Mouse (Mus musculus) embryonic fibroblast, embryonic 13.5 days (primary cell): ENCODE results near the gene Alpk3.

Source experiments
- CTCF ChIP-seq: IDR thresholded peaks from 2 replicates; pipeline ENCODE4 v1.5.1; 2011; ENCODE audit warnings: mild to moderate bottlenecking, control low read depth, low read length, moderate library complexity, borderline replicate concordance; ENCODE audit not compliant: insufficient read depth
- POLR2A ChIP-seq: IDR thresholded peaks from 2 replicates; pipeline ENCODE4 v1.6.1; 2011; ENCODE audit warnings: low read depth, mild to moderate bottlenecking, control low read depth, low read length, moderate library complexity

DNA sequence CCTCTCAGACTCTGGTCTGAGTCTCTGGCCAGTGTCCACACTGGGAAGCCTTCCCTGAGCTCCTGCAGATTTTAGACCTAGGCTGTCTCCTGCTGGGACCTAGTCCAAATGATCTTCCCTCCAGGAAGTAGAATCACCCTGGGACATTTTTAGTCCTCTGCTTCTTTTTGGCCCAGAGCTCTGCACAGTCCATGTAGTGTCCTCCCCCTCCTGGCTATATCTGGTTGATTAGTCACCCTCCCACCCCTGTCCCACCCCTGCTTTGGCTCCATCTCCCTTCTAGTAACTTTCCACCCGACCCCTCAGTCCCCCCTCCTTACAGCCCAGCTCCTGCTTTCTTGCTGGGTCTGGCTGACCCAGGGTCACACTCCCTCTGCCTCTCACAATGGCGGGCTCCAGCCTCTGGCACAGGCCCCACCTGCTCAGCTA is 75.5 kb downstream of the Alpk3 start:
- no peak for TF ChIP-seq CTCF
- no peak for TF ChIP-seq POLR2A
